Mouse (Mus musculus) bone marrow macrophage, adult 2 months (primary cell): ENCODE data around the gene C2cd4d. TPM values are rescaled to one million over a fixed set of nuclear protein-coding genes. Genes with fewer than 3 reads are reported as not detected.

Source experiments
- H3K27ac ChIP-seq: 2 replicates; pipeline ENCODE4 v1.5.1; 2012; ENCODE audit warnings: low read depth, low read length; ENCODE audit not compliant: insufficient read depth
- H3K4me1 ChIP-seq: 2 replicates; pipeline ENCODE4 v1.6.1; 2012; ENCODE audit warnings: low read length; ENCODE audit not compliant: control insufficient read depth, insufficient read depth
- H3K4me3 ChIP-seq: 2 replicates; pipeline ENCODE4 v1.5.1; 2012; ENCODE audit warnings: mild to moderate bottlenecking, low read length, moderate library complexity; ENCODE audit not compliant: insufficient read depth
- CTCF ChIP-seq: IDR thresholded peaks from 2 replicates; pipeline ENCODE4 v1.5.1; 2012; ENCODE audit warnings: low read depth, mild to moderate bottlenecking, low read length, moderate library complexity
- POLR2A ChIP-seq: IDR thresholded peaks from 2 replicates; pipeline ENCODE4 v1.6.1; 2012; ENCODE audit warnings: mild to moderate bottlenecking, low read depth, low read length, borderline replicate concordance
- polyA plus RNA-seq: library from polyadenylated mRNA; stranded (reverse); fragments of >200 nt; gene quantifications from 2 replicates; pipeline ENCODE4 v1.2.4, GENCODE M21; 2012; ENCODE audit not compliant: missing spikeins, insufficient read depth, insufficient read length

C2cd4d gene
- polyA plus RNA-seq, 1 experiment = not detected

GRCm38 (mm10) chr3:94375146-94375545 lies 12.9 kb downstream of the C2cd4d start:
- TF ChIP-seq POLR2A = no peak
- no peak for TF ChIP-seq CTCF
- H3K4me3 ChIP-seq = no peak overlapping the region
- peaks cover 13% of the 10 kb centered on the region for H3K4me1 ChIP-seq
- no peak overlapping the region for H3K27ac ChIP-seq

DNA sequence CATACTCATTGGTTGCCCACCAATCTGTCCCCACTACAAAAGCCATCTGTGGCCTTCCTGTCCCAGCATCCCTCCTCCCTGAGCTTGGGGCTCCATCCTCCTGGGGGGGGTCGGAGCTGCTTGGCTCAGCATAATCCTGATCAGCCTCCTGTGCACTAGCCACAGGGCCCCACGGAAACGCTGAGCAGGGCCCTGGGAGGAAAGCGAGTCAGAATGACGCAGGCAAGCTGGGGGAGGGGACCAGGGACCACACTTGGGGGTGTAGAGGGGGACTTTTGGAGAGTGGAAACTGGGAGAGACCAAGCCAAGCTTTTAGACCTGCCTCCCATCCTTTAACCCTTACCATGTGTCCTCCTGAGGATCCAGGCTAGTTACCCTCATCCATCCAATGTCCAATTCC lies 13.6 kb downstream of the C2cd4d start:
- Histone ChIP-seq H3K4me1 (peaks cover 13% of the 10 kb centered on the region), H3K4me3 (no peak overlapping the region)
- TF ChIP-seq CTCF (no peak), POLR2A (no peak)

GRCm38 (mm10) chr3:94377028-94377923 lies 15.0 kb downstream of the C2cd4d start:
- peaks cover 13% of the 10 kb centered on the region for H3K4me1 ChIP-seq
- no peak overlapping the region for H3K4me3 ChIP-seq
- H3K27ac ChIP-seq = no peak overlapping the region
- TF ChIP-seq CTCF (no peak), POLR2A (no peak)

More for the DNA sequence above, 13.6 kb downstream of the C2cd4d start:
- no peak overlapping the region for H3K27ac ChIP-seq

DNA sequence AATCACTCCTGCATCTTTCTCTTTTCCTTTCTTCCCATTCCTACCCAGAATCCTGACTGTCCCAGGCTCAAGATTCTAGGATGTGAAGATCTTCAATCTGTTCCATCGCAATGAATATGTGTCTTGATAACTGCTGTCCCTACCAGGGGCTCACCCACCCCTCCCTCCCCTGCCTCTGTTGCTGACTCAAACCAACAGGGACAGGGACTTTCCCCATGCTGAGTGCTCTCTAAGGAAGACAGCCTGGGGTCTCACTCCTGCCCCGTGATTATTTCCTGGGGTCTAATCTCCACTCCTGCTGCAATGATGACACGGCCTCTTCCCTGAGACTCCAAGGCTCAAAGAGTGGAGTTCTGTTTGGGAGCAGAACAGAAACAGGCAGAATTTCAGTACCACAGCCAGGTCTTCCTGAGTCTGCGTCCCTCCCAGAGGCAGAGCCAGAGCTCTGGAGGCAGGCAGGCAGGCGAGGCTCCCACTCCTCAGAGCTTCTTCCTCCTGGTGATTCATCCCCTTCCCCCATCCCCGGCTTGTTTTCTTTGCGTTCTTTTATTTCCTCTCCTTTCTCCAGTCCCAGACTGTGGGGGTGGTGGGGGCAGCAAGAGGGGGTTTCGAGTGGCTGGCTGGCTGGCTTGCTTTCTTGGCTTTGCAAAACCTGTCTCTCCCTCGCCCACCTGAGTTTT lies 17.7 kb downstream of the C2cd4d start:
- H3K27ac ChIP-seq = no peak overlapping the region
- H3K4me1 ChIP-seq = peaks cover 7% of the 10 kb centered on the region
- no peak overlapping the region for H3K4me3 ChIP-seq
- TF ChIP-seq POLR2A (no peak), CTCF (no peak)

DNA sequence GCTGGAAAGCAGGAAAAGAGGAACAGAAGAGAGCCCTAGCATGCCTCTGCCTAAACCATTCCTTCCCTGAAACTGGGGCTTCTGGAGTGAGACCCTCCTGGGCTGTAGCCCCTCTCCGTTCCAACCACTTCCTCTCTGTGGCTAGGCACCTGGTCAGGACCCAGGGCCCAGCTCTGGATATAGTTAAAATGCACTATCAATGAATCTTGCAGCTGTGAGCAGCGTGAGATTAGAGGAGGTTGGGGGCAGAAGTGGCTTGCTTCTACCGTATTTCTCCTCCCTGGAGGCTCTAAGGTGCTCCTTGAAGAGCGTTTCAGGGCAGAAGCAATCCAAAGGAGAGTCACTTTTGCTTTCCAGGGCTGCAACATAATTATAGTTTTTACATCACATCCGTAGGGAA lies 20.1 kb downstream of the C2cd4d start:
- no peak for TF ChIP-seq CTCF
- Histone ChIP-seq H3K27ac (no peak overlapping the region), H3K4me3 (no peak overlapping the region), H3K4me1 (0 out of 2 replicates have a peak, but pooled peaks cover 3% of the 10 kb centered on the region)

GRCm38 (mm10) chr3:94383476-94383875 lies 21.2 kb downstream of the C2cd4d start:
- Histone ChIP-seq H3K27ac (no peak overlapping the region), H3K4me1 (0 out of 2 replicates have a peak, but pooled peaks cover 3% of the 10 kb centered on the region), H3K4me3 (no peak overlapping the region)
- TF ChIP-seq POLR2A (no peak), CTCF (no peak)

DNA sequence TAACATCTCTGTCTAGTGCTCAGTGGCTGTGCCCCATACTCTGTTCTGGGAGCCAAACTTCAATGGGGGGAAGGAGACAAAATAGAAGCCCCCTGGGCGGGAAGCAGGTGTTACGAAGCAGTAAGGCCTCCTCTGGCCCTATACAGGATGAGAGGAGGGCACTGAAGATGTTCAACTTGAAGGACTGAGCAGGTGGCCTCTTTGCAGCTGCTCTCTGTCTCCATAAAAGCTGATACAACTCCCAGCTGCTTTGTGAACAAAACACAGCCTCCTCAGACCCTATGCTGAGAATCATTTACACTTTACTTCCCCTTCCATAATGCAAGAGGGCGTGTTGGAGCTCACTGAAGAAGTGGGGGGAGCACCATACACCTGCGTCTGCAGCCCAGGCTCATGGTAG lies 24.4 kb downstream of the C2cd4d start:
- H3K27ac ChIP-seq = no peak overlapping the region

DNA sequence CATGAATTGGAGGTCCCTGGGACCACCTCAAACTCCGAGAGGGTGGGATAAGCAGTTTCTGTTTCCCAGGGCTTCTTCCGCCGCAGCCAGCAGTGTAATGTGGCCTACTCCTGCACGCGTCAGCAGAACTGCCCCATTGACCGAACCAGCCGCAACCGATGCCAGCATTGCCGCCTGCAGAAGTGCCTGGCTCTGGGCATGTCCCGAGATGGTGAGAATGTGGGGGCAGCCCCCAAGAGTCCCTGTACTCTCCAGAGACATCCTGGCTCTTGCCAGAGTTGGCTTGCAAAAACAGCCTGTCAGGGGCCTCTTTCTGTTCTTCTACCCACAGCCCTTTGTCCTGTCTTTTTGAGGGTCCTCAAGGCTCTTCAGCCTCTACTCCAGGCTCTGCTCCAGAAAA lies 25.2 kb downstream of the C2cd4d start:
- TF ChIP-seq CTCF (no peak), POLR2A (no peak)
- Histone ChIP-seq H3K27ac (no peak overlapping the region), H3K4me3 (no peak overlapping the region), H3K4me1 (no peaks in the 10 kb centered on the region)

More for the DNA sequence above, 24.4 kb downstream of the C2cd4d start:
- H3K4me1 ChIP-seq = no peaks in the 10 kb centered on the region
- no peak for TF ChIP-seq POLR2A
- TF ChIP-seq CTCF = no peak
- H3K4me3 ChIP-seq = no peak overlapping the region

- Histone ChIP-seq H3K4me3 (no peak overlapping the region), H3K4me1 (no peaks in the 10 kb centered on the region), H3K27ac (no peak overlapping the region)
- TF ChIP-seq CTCF (no peak), POLR2A (no peak)
These were observed 25.8 kb downstream of the C2cd4d start for GRCm38 (mm10) chr3:94388047-94388446.

- Histone ChIP-seq H3K4me1 (no peaks in the 10 kb centered on the region), H3K4me3 (no peak overlapping the region), H3K27ac (no peak overlapping the region)
- TF ChIP-seq POLR2A (no peak), CTCF (no peak)
These were observed 27.2 kb downstream of the C2cd4d start for GRCm38 (mm10) chr3:94389420-94389819.
